ENCODE assay signal across 8 mouse cellular contexts in the genomic region with DNA sequence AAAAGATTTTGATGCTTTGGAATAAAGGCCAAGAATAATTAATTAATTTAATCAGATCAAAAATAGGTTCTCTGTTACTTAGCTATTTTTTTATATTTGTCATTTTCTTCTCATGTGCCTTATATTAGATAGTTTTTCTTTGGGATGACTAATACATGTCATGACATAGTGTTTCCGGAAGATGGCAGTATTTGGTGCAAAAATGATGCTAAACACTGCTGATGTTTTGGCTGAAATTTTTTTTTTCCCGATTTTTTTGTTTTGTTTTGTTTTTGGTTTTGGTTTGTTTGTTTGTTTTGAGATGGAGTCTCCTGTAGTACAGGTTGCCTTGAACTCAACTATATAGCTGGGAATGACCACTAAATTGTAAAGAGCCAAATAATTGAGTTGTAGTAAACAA. TPM values are rescaled to one million over a fixed set of nuclear protein-coding genes. Genes with fewer than 3 reads are reported as not detected.
DNase-seq lines count a peak whose midpoint lies in the region; ATAC-seq lines count a peak whose summit lies in the region.
"Had no signal": no experiment of that assay in that cellular context is flagged by ENCODE, and none has a peak within 500 bp of the region (broad histone marks: within the 10 kb centered on the region; RNA-seq: fewer than 3 reads in every experiment).

No protein-coding gene starts in this region.

- no peaks in the 10 kb centered on the region for H3K4me1 ChIP-seq in hindbrain, embryonic 11.5 days (replicated peaks; ENCODE audit: control insufficient read depth, insufficient read depth, low read length)
- H3K4me1 ChIP-seq in hindbrain, embryonic 16.5 days (ENCODE audit: control insufficient read depth, insufficient read depth, low read depth, low read length): no peaks in the 10 kb centered on the region

- H3K4me2 ChIP-seq in hindbrain, embryonic 11.5 days (replicated peaks; ENCODE audit: low read depth, low read length): no peak overlapping the region
- H3K4me2 ChIP-seq in hindbrain, embryonic 16.5 days (ENCODE audit: low read length): no peak overlapping the region

- no peak for ATAC-seq in hindbrain, embryonic 11.5 days (ENCODE audit: low FRiP score)
- ATAC-seq in hindbrain, embryonic 16.5 days: no peak

- no peaks in the 10 kb centered on the region for H3K36me3 ChIP-seq in hindbrain, embryonic 11.5 days (ENCODE audit: control insufficient read depth, insufficient read depth, low read length)
- no peaks in the 10 kb centered on the region for H3K36me3 ChIP-seq in hindbrain, embryonic 16.5 days (ENCODE audit: control insufficient read depth, insufficient read depth, low read length)
- H3K36me3 ChIP-seq in splenic B cell, adult 2 months (ENCODE audit: control insufficient read depth, insufficient read depth, low read length, poor library complexity, severe bottlenecking): no peaks in the 10 kb centered on the region

- no peak overlapping the region for H3K9ac ChIP-seq in hindbrain, embryonic 11.5 days (ENCODE audit: low read depth, low read length)
- no peak overlapping the region for H3K9ac ChIP-seq in hindbrain, embryonic 16.5 days (ENCODE audit: low read depth, low read length)

- no peaks in the 10 kb centered on the region for H3K27me3 ChIP-seq in hindbrain, embryonic 11.5 days (ENCODE audit: control insufficient read depth, insufficient read depth, low read length)
- no peaks in the 10 kb centered on the region for H3K27me3 ChIP-seq in hindbrain, embryonic 16.5 days (replicated peaks; ENCODE audit: control insufficient read depth, insufficient read depth, low read length)
- no peaks in the 10 kb centered on the region for H3K27me3 ChIP-seq in splenic B cell, adult 2 months (ENCODE audit: control insufficient read depth, insufficient read depth, low read length, poor library complexity, severe bottlenecking)

- no peaks in the 10 kb centered on the region for H3K9me3 ChIP-seq in hindbrain, embryonic 11.5 days (ENCODE audit: control insufficient read depth, low read length)
- H3K9me3 ChIP-seq in hindbrain, embryonic 16.5 days (ENCODE audit: control insufficient read depth, low read length): no peaks in the 10 kb centered on the region

- H3K4me3 ChIP-seq in hindbrain, embryonic 11.5 days (ENCODE audit: low read depth, low read length): no peak overlapping the region
- no peak overlapping the region for H3K4me3 ChIP-seq in hindbrain, embryonic 16.5 days (ENCODE audit: low read length)

- no peak overlapping the region for H3K27ac ChIP-seq in hindbrain, embryonic 11.5 days (ENCODE audit: low read depth, low read length)
- no peak overlapping the region for H3K27ac ChIP-seq in hindbrain, embryonic 16.5 days (ENCODE audit: low read depth, low read length)

- 9% methylated on average over 2 of the region's 2 CpGs for WGBS in hindbrain, embryonic 11.5 days
- 7% methylated on average over 2 of the region's 2 CpGs for WGBS in hindbrain, embryonic 16.5 days

- peak; percentile 13 for DNase-seq in hindbrain, embryonic 11.5 days (ENCODE audit: low spot score)
- peak; percentile 4 for DNase-seq in lung, postnatal 10 days
- no peak for DNase-seq in lung, postnatal 4 days
- DNase-seq in adipocyte (ENCODE audit: low spot score): peak; percentile 32
- peak; percentile 20 for DNase-seq in splenic B cell, adult 2 months (ENCODE audit: low read depth, low spot score)
- DNase-seq in urinary bladder, postnatal 36 days (ENCODE audit: low spot score in 2 of 2): no peak
- DNase-seq: heart, postnatal 14 days had no signal

RNA-seq across cellular contexts. Expression of a gene that starts 22.7 kb away (rescaled TPM):
- not detected in 2 replicates for polyA plus RNA-seq in hindbrain, embryonic 11.5 days (2014; fragmentation: Nextera tagmentation; extraction: Ambion mirVana)
- polyA plus RNA-seq in hindbrain, embryonic 16.5 days (2015; fragmentation: Nextera tagmentation; extraction: Ambion mirVana): not detected in 2 replicates

RNA-seq across cellular contexts. Expression of a gene that starts 38.8 kb away (rescaled TPM):
- 279 and 294 TPM in 2 replicates for polyA plus RNA-seq in hindbrain, embryonic 11.5 days (2014; fragmentation: Nextera tagmentation; extraction: Ambion mirVana)
- polyA plus RNA-seq in hindbrain, embryonic 16.5 days (2015; fragmentation: Nextera tagmentation; extraction: Ambion mirVana): 133 and 145 TPM in 2 replicates

Comparison
In these comparisons a context has a peak if more than half of its experiments do, and no peak if none do; other contexts are left out.
1. DNase-seq: peak in hindbrain, embryonic 11.5 days (single experiment), lung, postnatal 10 days (single experiment), adipocyte (single experiment) and splenic B cell, adult 2 months (single experiment); none in lung, postnatal 4 days (0 of 2) and urinary bladder, postnatal 36 days (0 of 2).